In genomic region chr19:37565806-37566205, GRCm38 (mm10) we compare ENCODE assay signal across 16 mouse cellular contexts. TPM values are rescaled to one million over a fixed set of nuclear protein-coding genes. Genes with fewer than 3 reads are reported as not detected.
A peak's percentile ranks its signal among the peaks of the same experiment; 100 is the strongest.
DNase-seq lines count a peak whose midpoint lies in the region; ATAC-seq and TF ChIP-seq lines count a peak whose summit lies in the region.
"Had no signal": no experiment of that assay in that cellular context is flagged by ENCODE, and none has a peak within 500 bp of the region (broad histone marks: within the 10 kb centered on the region; RNA-seq: fewer than 3 reads in every experiment).

No protein-coding gene starts in this region.

- no peak overlapping the region for H3K4me2 ChIP-seq in intestine, postnatal 0 days (replicated peaks; ENCODE audit: low read depth)
- H3K4me2 ChIP-seq in intestine, embryonic 16.5 days (ENCODE audit: low read depth, low read length) = no peak overlapping the region
- H3K4me2 ChIP-seq in midbrain, postnatal 0 days (ENCODE audit: low read depth, low read length, poor library complexity, severe bottlenecking) = no peak overlapping the region
- no peak overlapping the region for H3K4me2 ChIP-seq in midbrain, embryonic 16.5 days (ENCODE audit: low read length)
- H3K4me2 ChIP-seq: heart, embryonic 12.5 days; hindbrain, embryonic 15.5 days; limb, embryonic 13.5 days had no signal

- H3K9ac ChIP-seq in intestine, postnatal 0 days (ENCODE audit: low read depth, low read length) = no peak overlapping the region
- no peak overlapping the region for H3K9ac ChIP-seq in intestine, embryonic 16.5 days (ENCODE audit: low read depth, low read length)
- no peak overlapping the region for H3K9ac ChIP-seq in midbrain, postnatal 0 days (replicated peaks; ENCODE audit: low read length, poor library complexity, severe bottlenecking)
- no peak overlapping the region for H3K9ac ChIP-seq in midbrain, embryonic 16.5 days (ENCODE audit: low read depth, low read length)
- H3K9ac ChIP-seq: heart, embryonic 12.5 days; hindbrain, embryonic 15.5 days; limb, embryonic 13.5 days had no signal

- ATAC-seq in intestine, postnatal 0 days = no peak
- ATAC-seq in intestine, embryonic 16.5 days = no peak
- no peak for ATAC-seq in midbrain, postnatal 0 days (ENCODE audit: low FRiP score)
- ATAC-seq in midbrain, embryonic 16.5 days = no peak

- H3K27me3 ChIP-seq in intestine, postnatal 0 days (replicated peaks; ENCODE audit: control insufficient read depth, insufficient read depth, low read length) = no peaks in the 10 kb centered on the region
- H3K27me3 ChIP-seq in intestine, embryonic 16.5 days (replicated peaks; ENCODE audit: control insufficient read depth, insufficient read depth, low read length) = no peaks in the 10 kb centered on the region
- no peaks in the 10 kb centered on the region for H3K27me3 ChIP-seq in midbrain, postnatal 0 days (ENCODE audit: insufficient read depth, low read length)
- no peaks in the 10 kb centered on the region for H3K27me3 ChIP-seq in midbrain, embryonic 16.5 days (ENCODE audit: control insufficient read depth, insufficient read depth, low read depth, low read length)
- H3K27me3 ChIP-seq: heart, embryonic 12.5 days; hindbrain, embryonic 15.5 days had no signal

- no peaks in the 10 kb centered on the region for H3K4me1 ChIP-seq in intestine, postnatal 0 days (replicated peaks; ENCODE audit: control insufficient read depth, insufficient read depth, low read length)
- H3K4me1 ChIP-seq in intestine, embryonic 16.5 days (ENCODE audit: control insufficient read depth, insufficient read depth, low read length) = peaks cover 4% of the 10 kb centered on the region; the same call in 1 of the 2 replicates
- no peaks in the 10 kb centered on the region for H3K4me1 ChIP-seq in midbrain, postnatal 0 days (ENCODE audit: insufficient read depth, low read length)
- peaks cover 2% of the 10 kb centered on the region; the same call in 1 of the 2 replicates for H3K4me1 ChIP-seq in midbrain, embryonic 16.5 days (ENCODE audit: control insufficient read depth, insufficient read depth, low read length)
- H3K4me1 ChIP-seq: limb, embryonic 13.5 days had no signal

- no peaks in the 10 kb centered on the region for H3K36me3 ChIP-seq in intestine, postnatal 0 days (ENCODE audit: control insufficient read depth, insufficient read depth)
- H3K36me3 ChIP-seq in intestine, embryonic 16.5 days (ENCODE audit: control insufficient read depth, insufficient read depth, low read length) = no peaks in the 10 kb centered on the region
- H3K36me3 ChIP-seq in midbrain, postnatal 0 days (ENCODE audit: insufficient read depth, low read length) = no peaks in the 10 kb centered on the region
- no peaks in the 10 kb centered on the region for H3K36me3 ChIP-seq in midbrain, embryonic 16.5 days (ENCODE audit: control insufficient read depth, insufficient read depth, low read length)
- H3K36me3 ChIP-seq: heart, embryonic 12.5 days; hindbrain, embryonic 15.5 days; limb, embryonic 13.5 days had no signal

- DNase-seq in embryo, embryonic 10.5 days (ENCODE audit: low spot score) = peak; percentile 49
- DNase-seq in embryo, embryonic 9.5 days (ENCODE audit: extremely low spot score) = no peak
- DNase-seq in midbrain, postnatal 0 days (ENCODE audit: low spot score) = peak; percentile 40
- peak; percentile 68 for DNase-seq in retina, postnatal 1 day
- DNase-seq in layer of hippocampus, adult 9-10 months (ENCODE audit: low spot score) = no peak
- DNase-seq: adrenal gland, postnatal 10 days; cerebellum, postnatal 14 days; kidney, postnatal 10 days; lung, postnatal 4 days; thymus, postnatal 14 days had no signal

- TF ChIP-seq CTCF in intestine, postnatal 0 days (IDR thresholded peaks at IDR 0.05; ENCODE audit: low read depth) = peak; percentile 51
- TF ChIP-seq CTCF in midbrain, postnatal 0 days (IDR thresholded peaks at IDR 0.05) = peak; percentile 69

- no peak overlapping the region for H3K27ac ChIP-seq in intestine, postnatal 0 days (ENCODE audit: low read depth, low read length)
- H3K27ac ChIP-seq in intestine, embryonic 16.5 days (ENCODE audit: low read length) = no peak overlapping the region
- no peak overlapping the region for H3K27ac ChIP-seq in midbrain, postnatal 0 days (ENCODE audit: low read depth, low read length)
- no peak overlapping the region for H3K27ac ChIP-seq in midbrain, embryonic 16.5 days (ENCODE audit: low read length)
- H3K27ac ChIP-seq: hindbrain, embryonic 15.5 days; limb, embryonic 13.5 days had no signal

- no peaks in the 10 kb centered on the region for H3K9me3 ChIP-seq in intestine, postnatal 0 days (ENCODE audit: control insufficient read depth)
- no peaks in the 10 kb centered on the region for H3K9me3 ChIP-seq in intestine, embryonic 16.5 days (ENCODE audit: control insufficient read depth, low read length)
- H3K9me3 ChIP-seq in midbrain, postnatal 0 days (ENCODE audit: low read length) = no peaks in the 10 kb centered on the region
- H3K9me3 ChIP-seq in midbrain, embryonic 16.5 days (replicated peaks; ENCODE audit: control insufficient read depth, low read length, poor library complexity, severe bottlenecking) = no peaks in the 10 kb centered on the region
- H3K9me3 ChIP-seq: heart, embryonic 12.5 days; hindbrain, embryonic 15.5 days; limb, embryonic 13.5 days had no signal

- 35% methylated on average over 7 of the region's 7 CpGs for WGBS in intestine, postnatal 0 days
- WGBS in intestine, embryonic 16.5 days = 43% methylated on average over 7 of the region's 7 CpGs
- 45% methylated on average over 7 of the region's 7 CpGs for WGBS in midbrain, postnatal 0 days
- WGBS in midbrain, embryonic 16.5 days = 48% methylated on average over 7 of the region's 7 CpGs

- H3K4me3 ChIP-seq in intestine, postnatal 0 days (ENCODE audit: low read depth, low read length) = no peak overlapping the region
- H3K4me3 ChIP-seq in intestine, embryonic 16.5 days (ENCODE audit: low read length) = no peak overlapping the region
- H3K4me3 ChIP-seq in midbrain, postnatal 0 days (ENCODE audit: low read depth, low read length) = no peak overlapping the region
- no peak overlapping the region for H3K4me3 ChIP-seq in midbrain, embryonic 16.5 days (ENCODE audit: low read depth, low read length)
- H3K4me3 ChIP-seq: heart, embryonic 12.5 days; hindbrain, embryonic 15.5 days; limb, embryonic 13.5 days had no signal

RNA-seq across cellular contexts. Expression of gene Exoc6, which starts 15.6 kb away (rescaled TPM):
- 23.3 and 24.6 TPM in 2 replicates for polyA plus RNA-seq in intestine, postnatal 0 days (2015; fragmentation: Nextera tagmentation; extraction: Ambion mirVana)
- 21.7 and 23.8 TPM in 2 replicates for polyA plus RNA-seq in intestine, embryonic 16.5 days (2015; fragmentation: Nextera tagmentation; extraction: Ambion mirVana)
- 27.2 and 29.2 TPM in 2 replicates for total RNA-seq in midbrain, postnatal 0 days (2014; rRNA removed)
- polyA plus RNA-seq in midbrain, postnatal 0 days (2015; fragmentation: Nextera tagmentation; extraction: Ambion mirVana) = 25.5 and 27.5 TPM in 2 replicates
- 26.0 and 27.8 TPM in 2 replicates for polyA plus RNA-seq in midbrain, embryonic 16.5 days (2015; fragmentation: Nextera tagmentation; extraction: Ambion mirVana)

Comparison
In these comparisons a context has a peak if more than half of its experiments do, and no peak if none do; other contexts are left out.
1. DNase-seq: peak in embryo, embryonic 10.5 days (single experiment), midbrain, postnatal 0 days (single experiment) and retina, postnatal 1 day (single experiment); none in embryo, embryonic 9.5 days (single experiment) and layer of hippocampus, adult 9-10 months (single experiment).